Mouse (Mus musculus): ENCODE measurements around the gene Ccdc50. TPM values are rescaled to one million over a fixed set of nuclear protein-coding genes. Genes with fewer than 3 reads are reported as not detected.

Gene Ccdc50
- polyA plus RNA-seq, 1 experiment from 2014 or later, result 13.4 TPM

DNA sequence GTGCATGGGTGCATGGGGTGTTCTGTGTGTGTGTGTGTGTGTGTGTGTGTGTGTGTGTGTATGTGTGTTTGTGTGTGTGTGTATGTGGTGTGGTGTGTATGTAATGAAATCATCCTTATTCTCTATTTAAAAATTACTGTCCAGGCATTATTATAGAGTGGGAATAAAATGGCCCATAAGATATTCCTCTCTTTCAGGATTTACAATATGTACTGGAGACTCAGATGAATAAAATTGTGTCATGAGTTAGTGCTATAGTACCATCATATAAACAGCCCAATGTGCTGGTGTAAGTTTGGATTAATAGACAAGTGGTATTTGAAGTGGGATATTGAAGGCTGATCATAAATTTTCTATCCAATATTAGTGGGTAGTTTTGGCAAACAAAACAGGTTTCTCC is 15.4 kb downstream of the Ccdc50 start:
- ATAC-seq (ENCODE audit: low read depth), result no peak
- no peaks in the 10 kb centered on the region for H3K27me3 ChIP-seq (ENCODE audit: control insufficient read depth, insufficient read depth, low read depth, low read length)

GRCm38 (mm10) chr16:27416937-27417584 is 28.4 kb downstream of the Ccdc50 start:
- H3K9me3 ChIP-seq (replicated peaks; ENCODE audit: control insufficient read depth, low read length), result no peaks in the 10 kb centered on the region
- no peak for ATAC-seq (ENCODE audit: low read depth)
- 58% methylated on average over 6 of the region's 6 CpGs for whole genome bisulfite sequencing (ENCODE audit: insufficient replicate concordance)
- H3K27me3 ChIP-seq (ENCODE audit: control insufficient read depth, insufficient read depth, low read depth, low read length), result no peaks in the 10 kb centered on the region
- H3K4me2 ChIP-seq (ENCODE audit: low read depth, low read length), result no peak overlapping the region
- no peak overlapping the region for H3K4me3 ChIP-seq (ENCODE audit: low read depth, low read length)
- no peak overlapping the region for H3K27ac ChIP-seq (ENCODE audit: low read length)
- H3K36me3 ChIP-seq (ENCODE audit: control insufficient read depth, insufficient read depth), result peaks cover 16% of the 10 kb centered on the region
- no peaks in the 10 kb centered on the region for H3K4me1 ChIP-seq (ENCODE audit: control insufficient read depth, low read depth, low read length)
- H3K9ac ChIP-seq (ENCODE audit: low read depth, low read length), result no peak overlapping the region

More for the DNA sequence above, 15.4 kb downstream of the Ccdc50 start:
- no peak overlapping the region for H3K4me2 ChIP-seq (ENCODE audit: low read depth, low read length)
- H3K9me3 ChIP-seq (replicated peaks; ENCODE audit: control insufficient read depth, low read length), result no peaks in the 10 kb centered on the region
- no peak overlapping the region for H3K4me3 ChIP-seq (ENCODE audit: low read depth, low read length)
- no peak overlapping the region for H3K27ac ChIP-seq (ENCODE audit: low read length)
- no peaks in the 10 kb centered on the region for H3K4me1 ChIP-seq (ENCODE audit: control insufficient read depth, low read depth, low read length)
- H3K9ac ChIP-seq (ENCODE audit: low read depth, low read length), result no peak overlapping the region
- H3K36me3 ChIP-seq (ENCODE audit: control insufficient read depth, insufficient read depth), result peaks cover 3% of the 10 kb centered on the region

- H3K9ac ChIP-seq (ENCODE audit: low read depth, low read length), result no peak overlapping the region
- H3K4me3 ChIP-seq (ENCODE audit: low read depth, low read length), result no peak overlapping the region
- H3K4me1 ChIP-seq (ENCODE audit: control insufficient read depth, low read depth, low read length), result no peaks in the 10 kb centered on the region
- H3K4me2 ChIP-seq (ENCODE audit: low read depth, low read length), result no peak overlapping the region
- H3K27me3 ChIP-seq (ENCODE audit: control insufficient read depth, insufficient read depth, low read depth, low read length), result no peaks in the 10 kb centered on the region
- H3K36me3 ChIP-seq (ENCODE audit: control insufficient read depth, insufficient read depth), result peaks cover 22% of the 10 kb centered on the region
- no peaks in the 10 kb centered on the region for H3K9me3 ChIP-seq (replicated peaks; ENCODE audit: control insufficient read depth, low read length)
- 38% methylated on average over 3 of the region's 3 CpGs for WGBS (ENCODE audit: insufficient replicate concordance)
- H3K27ac ChIP-seq (ENCODE audit: low read length), result no peak overlapping the region
- no peak for ATAC-seq (ENCODE audit: low read depth)
Observed at GRCm38 (mm10) chr16:27417632-27418031, 29.0 kb downstream of the Ccdc50 start.

GRCm38 (mm10) chr16:27420982-27421381 is 32.3 kb downstream of the Ccdc50 start:
- ATAC-seq (ENCODE audit: low read depth), result no peak
- Histone ChIP-seq H3K27me3 (ENCODE audit: control insufficient read depth, insufficient read depth, low read depth, low read length) (no peaks in the 10 kb centered on the region), H3K4me3 (ENCODE audit: low read depth, low read length) (no peak overlapping the region), H3K27ac (ENCODE audit: low read length) (no peak overlapping the region), H3K4me1 (ENCODE audit: control insufficient read depth, low read depth, low read length) (no peaks in the 10 kb centered on the region), H3K36me3 (ENCODE audit: control insufficient read depth, insufficient read depth) (peaks cover 22% of the 10 kb centered on the region), H3K9ac (ENCODE audit: low read depth, low read length) (no peak overlapping the region), H3K4me2 (ENCODE audit: low read depth, low read length) (no peak overlapping the region), H3K9me3 (replicated peaks; ENCODE audit: control insufficient read depth, low read length) (no peaks in the 10 kb centered on the region)
- WGBS (ENCODE audit: insufficient replicate concordance), result 84% methylated on average over 3 of the region's 3 CpGs

DNA sequence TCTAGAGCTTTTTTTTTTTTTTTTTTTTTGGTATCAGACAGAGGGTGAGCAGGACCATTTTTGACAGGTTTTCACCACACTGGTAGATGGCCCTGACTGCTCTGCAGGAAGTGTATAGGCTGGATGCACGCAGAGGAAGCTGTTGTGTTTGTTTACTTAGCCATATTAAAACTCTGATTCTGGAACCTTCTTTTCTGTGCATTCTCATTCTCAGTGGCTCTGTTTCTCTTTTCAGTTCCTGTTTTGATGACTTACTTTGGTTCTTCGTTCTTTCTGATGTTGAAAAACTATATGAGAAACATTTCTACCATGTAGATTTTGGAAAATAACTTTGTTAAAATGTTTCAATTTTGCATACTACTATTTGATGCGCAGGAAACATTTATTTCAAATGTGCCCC is 46.4 kb downstream of the Ccdc50 start:
- H3K4me3 ChIP-seq (ENCODE audit: low read depth, low read length), result no peak overlapping the region
- H3K27ac ChIP-seq (ENCODE audit: low read length), result no peak overlapping the region
- no peaks in the 10 kb centered on the region for H3K9me3 ChIP-seq (replicated peaks; ENCODE audit: control insufficient read depth, low read length)
- no peaks in the 10 kb centered on the region for H3K27me3 ChIP-seq (ENCODE audit: control insufficient read depth, insufficient read depth, low read depth, low read length)
- peaks cover 2% of the 10 kb centered on the region; the same call in 1 of the 2 replicates for H3K36me3 ChIP-seq (ENCODE audit: control insufficient read depth, insufficient read depth)
- no peak overlapping the region for H3K4me2 ChIP-seq (ENCODE audit: low read depth, low read length)
- no peaks in the 10 kb centered on the region for H3K4me1 ChIP-seq (ENCODE audit: control insufficient read depth, low read depth, low read length)
- 64% methylated on average over 3 of the region's 3 CpGs for WGBS (ENCODE audit: insufficient replicate concordance)
- no peak for ATAC-seq (ENCODE audit: low read depth)
- no peak overlapping the region for H3K9ac ChIP-seq (ENCODE audit: low read depth, low read length)

GRCm38 (mm10) chr16:27443941-27444340 is 55.3 kb downstream of the Ccdc50 start:
- Histone ChIP-seq H3K4me3 (ENCODE audit: low read depth, low read length) (no peak overlapping the region), H3K4me2 (ENCODE audit: low read depth, low read length) (no peak overlapping the region), H3K9me3 (replicated peaks; ENCODE audit: control insufficient read depth, low read length) (no peaks in the 10 kb centered on the region), H3K27me3 (ENCODE audit: control insufficient read depth, insufficient read depth, low read depth, low read length) (no peaks in the 10 kb centered on the region), H3K27ac (ENCODE audit: low read length) (no peak overlapping the region), H3K4me1 (ENCODE audit: control insufficient read depth, low read depth, low read length) (no peaks in the 10 kb centered on the region), H3K9ac (ENCODE audit: low read depth, low read length) (no peak overlapping the region), H3K36me3 (ENCODE audit: control insufficient read depth, insufficient read depth) (no peaks in the 10 kb centered on the region; the same call in none of the 2 replicates)
- WGBS (ENCODE audit: insufficient replicate concordance), result 71% methylated on average over 3 of the region's 3 CpGs
- no peak for ATAC-seq (ENCODE audit: low read depth)

DNA sequence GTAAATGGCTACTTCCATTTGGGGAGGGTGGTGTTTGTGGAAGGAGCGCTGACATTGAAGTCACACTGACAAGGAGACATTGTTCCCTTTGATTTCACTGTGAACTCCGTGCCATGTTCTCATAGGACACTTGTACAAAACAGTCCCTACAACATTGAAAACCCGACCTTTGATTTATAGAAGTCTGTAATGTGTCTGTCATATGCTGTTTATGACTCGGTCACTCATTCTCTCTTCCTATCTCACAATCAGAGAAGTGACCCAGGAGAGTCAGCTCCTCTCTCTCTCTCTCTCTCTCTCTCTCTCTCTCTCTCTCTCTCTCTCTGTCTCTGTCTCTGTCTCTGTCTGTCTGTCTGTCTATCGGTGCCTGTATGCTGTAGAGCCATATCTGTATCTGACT is 60.7 kb downstream of the Ccdc50 start:
- Histone ChIP-seq H3K27ac (ENCODE audit: low read length) (no peak overlapping the region), H3K27me3 (ENCODE audit: control insufficient read depth, insufficient read depth, low read depth, low read length) (no peaks in the 10 kb centered on the region), H3K36me3 (ENCODE audit: control insufficient read depth, insufficient read depth) (no peaks in the 10 kb centered on the region; the same call in none of the 2 replicates), H3K4me2 (ENCODE audit: low read depth, low read length) (no peak overlapping the region), H3K4me1 (ENCODE audit: control insufficient read depth, low read depth, low read length) (no peaks in the 10 kb centered on the region), H3K9ac (ENCODE audit: low read depth, low read length) (no peak overlapping the region), H3K9me3 (replicated peaks; ENCODE audit: control insufficient read depth, low read length) (no peaks in the 10 kb centered on the region), H3K4me3 (ENCODE audit: low read depth, low read length) (no peak overlapping the region)
- no peak for ATAC-seq (ENCODE audit: low read depth)
- WGBS (ENCODE audit: insufficient replicate concordance), result 67% methylated on average over 5 of the region's 5 CpGs

DNA sequence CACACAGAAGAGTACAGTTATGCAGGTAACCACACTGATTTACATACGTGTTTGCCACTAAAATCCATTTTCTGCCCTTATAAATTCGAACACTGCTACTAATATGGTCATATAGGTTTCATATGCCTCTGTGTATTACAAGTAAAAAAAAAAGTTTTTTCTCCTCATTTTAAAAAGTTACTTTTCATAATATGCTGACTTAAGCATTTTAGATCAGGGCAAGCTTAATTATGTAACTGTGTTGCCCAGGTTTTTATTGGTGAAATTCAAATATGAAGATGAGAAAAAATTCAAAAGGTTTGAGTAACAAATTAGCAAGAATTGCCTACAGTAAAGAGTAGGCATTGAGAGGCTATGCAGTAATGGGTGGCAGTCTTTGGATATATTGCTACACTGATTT is 62.0 kb downstream of the Ccdc50 start:
- Histone ChIP-seq H3K9ac (ENCODE audit: low read depth, low read length) (no peak overlapping the region), H3K4me1 (ENCODE audit: control insufficient read depth, low read depth, low read length) (no peaks in the 10 kb centered on the region), H3K4me2 (ENCODE audit: low read depth, low read length) (no peak overlapping the region), H3K27ac (ENCODE audit: low read length) (no peak overlapping the region), H3K36me3 (ENCODE audit: control insufficient read depth, insufficient read depth) (no peaks in the 10 kb centered on the region; the same call in none of the 2 replicates), H3K27me3 (ENCODE audit: control insufficient read depth, insufficient read depth, low read depth, low read length) (no peaks in the 10 kb centered on the region), H3K9me3 (replicated peaks; ENCODE audit: control insufficient read depth, low read length) (no peaks in the 10 kb centered on the region), H3K4me3 (ENCODE audit: low read depth, low read length) (no peak overlapping the region)
- no peak for ATAC-seq (ENCODE audit: low read depth)
- 64% methylated on average over 2 of the region's 2 CpGs for WGBS (ENCODE audit: insufficient replicate concordance)

DNA sequence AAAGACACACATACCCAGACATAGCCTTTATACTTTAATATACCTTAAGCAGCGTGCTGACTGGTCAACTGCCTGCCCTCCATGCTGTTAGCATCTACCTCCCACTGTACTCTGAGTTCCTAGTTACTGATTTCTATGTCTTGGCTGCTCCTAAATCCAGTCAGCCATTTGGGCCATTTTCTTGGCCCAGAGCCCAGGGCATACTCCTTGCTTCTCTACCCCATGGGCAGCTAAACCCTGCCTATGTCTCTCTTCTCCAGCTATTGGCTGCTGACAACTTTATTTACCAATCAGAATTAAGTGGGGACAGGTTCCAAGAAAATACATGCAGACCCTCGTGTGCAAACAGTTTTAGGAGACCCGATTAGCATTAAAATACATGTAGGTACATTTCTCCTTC is 64.7 kb downstream of the Ccdc50 start:
- 47% methylated on average over 3 of the region's 3 CpGs for WGBS (ENCODE audit: insufficient replicate concordance)
- H3K9ac ChIP-seq (ENCODE audit: low read depth, low read length), result no peak overlapping the region
- no peak overlapping the region for H3K4me2 ChIP-seq (ENCODE audit: low read depth, low read length)
- H3K27me3 ChIP-seq (ENCODE audit: control insufficient read depth, insufficient read depth, low read depth, low read length), result no peaks in the 10 kb centered on the region
- no peaks in the 10 kb centered on the region for H3K9me3 ChIP-seq (replicated peaks; ENCODE audit: control insufficient read depth, low read length)
- H3K4me3 ChIP-seq (ENCODE audit: low read depth, low read length), result no peak overlapping the region
- ATAC-seq (ENCODE audit: low read depth), result no peak
- no peak overlapping the region for H3K27ac ChIP-seq (ENCODE audit: low read length)
- H3K36me3 ChIP-seq (ENCODE audit: control insufficient read depth, insufficient read depth), result no peaks in the 10 kb centered on the region
- no peaks in the 10 kb centered on the region for H3K4me1 ChIP-seq (ENCODE audit: control insufficient read depth, low read depth, low read length)
